Mouse (Mus musculus) testis, adult 2 months (tissue): ENCODE data around the gene Atp2b2.

Experiments
- CTCF ChIP-seq: fragments of 200-500 bp; IDR thresholded peaks from 2 replicates; pipeline ENCODE4 v1.5.1; 2012; ENCODE audit warnings: low read depth, mild to moderate bottlenecking, inconsistent platforms, low read length, moderate library complexity; ENCODE audit not compliant: control insufficient read depth, insufficient read depth, insufficient replicate concordance
- POLR2A ChIP-seq: fragments of 200-500 bp; IDR thresholded peaks from 2 replicates; pipeline ENCODE4 v1.6.1; 2012; ENCODE audit warnings: low read depth, mild to moderate bottlenecking, inconsistent platforms, low read length, moderate library complexity; ENCODE audit not compliant: control insufficient read depth

DNA sequence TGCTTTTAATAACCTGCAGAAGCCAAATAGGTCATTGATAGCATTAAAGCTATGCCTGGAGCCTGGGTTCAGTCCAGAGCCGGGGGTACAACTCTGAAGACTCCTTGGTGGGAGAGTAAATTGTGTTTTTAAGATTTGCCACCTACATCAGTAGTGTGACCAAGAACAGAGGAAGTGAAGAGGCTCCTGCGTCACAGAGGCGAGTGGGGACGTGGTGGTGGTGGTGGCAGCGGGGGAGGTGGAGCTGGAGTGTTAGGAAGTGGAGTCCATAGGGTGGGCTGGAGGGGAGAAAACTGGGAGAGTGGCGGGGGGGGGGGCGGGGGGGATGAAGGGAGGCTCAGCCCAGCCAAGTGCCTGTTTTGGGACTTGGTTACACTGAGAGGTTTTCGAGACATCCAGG, 177.6 kb downstream of the Atp2b2 start:
- TF ChIP-seq POLR2A (no peak), CTCF (no peak)
